Mouse (Mus musculus) midbrain, embryonic 16.5 days (tissue): ENCODE results near the gene Lbhd2. TPM values are rescaled to one million over a fixed set of nuclear protein-coding genes. Genes with fewer than 3 reads are reported as not detected.

Experiments
- ATAC-seq: fragments of 200-750 bp; cut with Nextera tagmentation; 2 replicates; pipeline ENCODE4 v1.8.0; 2017; ENCODE audit warnings: moderate TSS enrichment
- H3K27ac ChIP-seq: fragments of 300-500 bp; sonication (generic); 2 replicates; pipeline ENCODE4 v1.5.1; 2014; ENCODE audit warnings: mild to moderate bottlenecking, low read length, mixed read lengths
- H3K27me3 ChIP-seq: fragments of 300-500 bp; sonication (generic); 2 replicates; pipeline ENCODE4 v1.6.1; 2014; ENCODE audit warnings: low read depth, low read length, mixed read lengths; ENCODE audit not compliant: control insufficient read depth, insufficient read depth
- H3K36me3 ChIP-seq: fragments of 300-500 bp; sonication (generic); 2 replicates; pipeline ENCODE4 v1.6.1; 2014; ENCODE audit warnings: mild to moderate bottlenecking, low read length, moderate library complexity, mixed read lengths; ENCODE audit not compliant: control insufficient read depth, insufficient read depth
- H3K4me1 ChIP-seq: fragments of 300-500 bp; sonication (generic); 2 replicates; pipeline ENCODE4 v1.6.1; 2014; ENCODE audit warnings: mild to moderate bottlenecking, low read length, mixed read lengths; ENCODE audit not compliant: control insufficient read depth, insufficient read depth
- H3K4me2 ChIP-seq: fragments of 300-500 bp; sonication (generic); 2 replicates; pipeline ENCODE4 v1.6.1; 2014; ENCODE audit warnings: mild to moderate bottlenecking, low read length, mixed read lengths
- H3K4me3 ChIP-seq: fragments of 300-500 bp; sonication (generic); 2 replicates; pipeline ENCODE4 v1.5.1; 2014; ENCODE audit warnings: low read depth, mild to moderate bottlenecking, low read length, moderate library complexity, mixed read lengths
- H3K9ac ChIP-seq: fragments of 300-500 bp; sonication (generic); 2 replicates; pipeline ENCODE4 v1.6.1; 2014; ENCODE audit warnings: low read depth, low read length, mixed read lengths
- H3K9me3 ChIP-seq: fragments of 300-500 bp; sonication (generic); replicated peaks from 2 replicates; pipeline ENCODE4 v1.6.1; 2014; ENCODE audit warnings: mild to moderate bottlenecking, low read length, mixed read lengths; ENCODE audit not compliant: control insufficient read depth, poor library complexity, severe bottlenecking
- whole genome bisulfite sequencing: fragments of 180-500 bp; shearing (Covaris S2); extraction: QIAGEN DNeasy Blood & Tissue Kit; methylation state at CpG from one replicate; pipeline ENCODE4 v1.1.7; 2014; 5-methylcytosine and 5-hydroxymethylcytosine counted together
- polyA plus RNA-seq: library from polyadenylated mRNA; unstranded; fragments of >200 nt; fragmentation: Nextera tagmentation; extraction: Ambion mirVana; gene quantifications from 2 replicates; pipeline ENCODE4 v1.2.1, GENCODE M21; 2015

The Lbhd2 gene
- polyA plus RNA-seq, 1 experiment from 2014 or later = 7.0 TPM

GRCm38 (mm10) chr12:111425789-111426460, 19.3 kb downstream of the Lbhd2 start:
- peak overlapping the region; percentile 24; the same call in 1 of the 2 replicates for H3K4me2 ChIP-seq
- H3K9me3 ChIP-seq = no peaks in the 10 kb centered on the region
- 16% methylated on average over 29 of the region's 29 CpGs for WGBS
- H3K4me3 ChIP-seq = no peak overlapping the region
- H3K36me3 ChIP-seq = no peaks in the 10 kb centered on the region
- H3K27ac ChIP-seq = no peak overlapping the region
- no peak overlapping the region for H3K9ac ChIP-seq
- peak; percentile 64 for ATAC-seq
- peaks cover 80% of the 10 kb centered on the region for H3K27me3 ChIP-seq
- peaks cover 16% of the 10 kb centered on the region for H3K4me1 ChIP-seq

DNA sequence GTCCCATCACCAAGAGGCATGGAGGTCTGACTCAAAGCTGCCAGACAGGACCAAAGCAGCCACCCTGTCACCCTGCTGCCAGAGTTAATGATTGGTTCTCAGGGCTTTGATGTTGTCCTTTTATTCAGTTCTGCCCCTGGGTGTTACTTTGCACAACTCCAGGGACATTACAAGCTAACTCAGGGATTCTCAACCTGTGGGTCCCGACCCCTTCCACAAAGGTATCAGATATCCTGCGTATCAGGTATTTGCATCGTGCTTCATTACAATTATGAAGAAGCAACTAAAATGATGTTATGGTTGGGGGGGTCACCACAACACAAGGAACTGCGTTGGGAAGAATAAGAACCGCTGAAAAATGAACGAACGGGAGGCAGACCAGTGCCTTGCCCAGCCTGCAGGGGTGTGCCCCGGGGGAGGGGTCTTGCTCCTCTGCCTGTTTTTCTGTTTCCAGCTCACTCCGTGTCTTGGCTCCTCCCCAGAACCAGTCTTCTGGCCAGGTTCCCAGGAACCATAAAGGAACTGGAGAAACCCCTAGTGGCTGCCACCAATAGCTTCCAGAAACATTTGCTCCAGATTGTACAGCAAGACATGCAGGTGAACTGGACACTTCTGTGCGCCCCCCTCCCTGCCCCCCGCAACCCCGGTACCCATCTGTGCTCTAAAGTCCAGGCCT, 21.0 kb downstream of the Lbhd2 start:
- peaks cover 75% of the 10 kb centered on the region for H3K27me3 ChIP-seq
- no peak overlapping the region for H3K9ac ChIP-seq
- no peak overlapping the region for H3K4me2 ChIP-seq
- no peaks in the 10 kb centered on the region for H3K36me3 ChIP-seq
- no peak for ATAC-seq
- H3K9me3 ChIP-seq = no peaks in the 10 kb centered on the region
- no peak overlapping the region for H3K4me3 ChIP-seq
- H3K27ac ChIP-seq = no peak overlapping the region
- H3K4me1 ChIP-seq = peaks cover 16% of the 10 kb centered on the region
- 44% methylated on average over 12 of the region's 12 CpGs for WGBS

- Histone ChIP-seq H3K4me3 (no peak overlapping the region), H3K36me3 (no peaks in the 10 kb centered on the region), H3K27ac (no peak overlapping the region), H3K4me2 (no peak overlapping the region), H3K4me1 (peaks cover 20% of the 10 kb centered on the region), H3K9ac (no peak overlapping the region), H3K9me3 (no peaks in the 10 kb centered on the region), H3K27me3 (peaks cover 69% of the 10 kb centered on the region)
- 21% methylated on average over 8 of the region's 8 CpGs for WGBS
- ATAC-seq = no peak
Observed at GRCm38 (mm10) chr12:111428364-111428763, 21.8 kb downstream of the Lbhd2 start.

GRCm38 (mm10) chr12:111428961-111429911, 22.6 kb downstream of the Lbhd2 start:
- Histone ChIP-seq H3K4me2 (peak overlapping the region; percentile 65), H3K36me3 (no peaks in the 10 kb centered on the region), H3K4me3 (peak overlapping the region; percentile 31), H3K27me3 (peaks cover 61% of the 10 kb centered on the region), H3K9ac (peak overlapping the region; percentile 62), H3K9me3 (no peaks in the 10 kb centered on the region), H3K27ac (no peak overlapping the region), H3K4me1 (peaks cover 23% of the 10 kb centered on the region)
- WGBS = under 1% methylated on average over 40 of the region's 40 CpGs
- no peak for ATAC-seq

- peaks cover 33% of the 10 kb centered on the region for H3K4me1 ChIP-seq
- peaks cover 50% of the 10 kb centered on the region for H3K27me3 ChIP-seq
Observed at GRCm38 (mm10) chr12:111430049-111430867, 23.6 kb downstream of the Lbhd2 start.

GRCm38 (mm10) chr12:111430868-111431817, 24.5 kb downstream of the Lbhd2 start:
- no peak for ATAC-seq
- WGBS = 29% methylated on average over 14 of the region's 14 CpGs
- Histone ChIP-seq H3K9me3 (no peaks in the 10 kb centered on the region), H3K27ac (no peak overlapping the region), H3K9ac (no peak overlapping the region), H3K27me3 (peaks cover 43% of the 10 kb centered on the region), H3K4me1 (peaks cover 30% of the 10 kb centered on the region), H3K4me2 (no peak overlapping the region), H3K4me3 (no peak overlapping the region), H3K36me3 (no peaks in the 10 kb centered on the region)

More at GRCm38 (mm10) chr12:111430049-111430867, 23.6 kb downstream of the Lbhd2 start:
- no peaks in the 10 kb centered on the region for H3K9me3 ChIP-seq
- H3K4me2 ChIP-seq = peak overlapping the region; percentile 65
- H3K36me3 ChIP-seq = no peaks in the 10 kb centered on the region
- H3K27ac ChIP-seq = no peak overlapping the region
- 15% methylated on average over 27 of the region's 27 CpGs for WGBS
- no peak overlapping the region; the same call in 1 of the 2 replicates for H3K9ac ChIP-seq
- ATAC-seq = no peak
- H3K4me3 ChIP-seq = no peak overlapping the region

DNA sequence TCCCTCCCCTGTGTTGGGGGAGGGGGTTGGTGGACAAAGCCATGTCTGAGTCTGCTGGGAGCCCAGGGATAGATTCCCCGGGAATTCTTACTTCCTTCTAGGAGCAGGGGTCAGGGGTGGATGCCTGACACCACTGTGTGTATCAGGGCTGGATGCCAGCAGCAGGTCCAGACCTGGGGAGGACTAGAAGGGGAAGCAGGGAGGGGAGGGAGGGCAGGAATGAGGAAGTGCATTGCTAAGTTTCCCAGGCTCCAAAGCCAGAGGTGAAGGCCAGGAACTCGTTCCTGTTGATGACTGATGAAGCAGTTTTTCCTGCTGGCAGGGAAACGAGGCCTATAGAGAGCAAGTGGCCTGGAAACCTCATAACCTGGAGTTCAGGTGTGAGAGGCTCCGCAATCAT, 25.5 kb downstream of the Lbhd2 start:
- no peak for ATAC-seq
- Histone ChIP-seq H3K36me3 (no peaks in the 10 kb centered on the region), H3K27me3 (peaks cover 37% of the 10 kb centered on the region), H3K4me3 (no peak overlapping the region), H3K9me3 (no peaks in the 10 kb centered on the region), H3K4me1 (peaks cover 30% of the 10 kb centered on the region), H3K4me2 (no peak overlapping the region), H3K27ac (no peak overlapping the region), H3K9ac (no peak overlapping the region)
- WGBS = 40% methylated on average over 4 of the region's 4 CpGs
